Mouse (Mus musculus) thymus, postnatal 4 days (tissue): ENCODE measurements around the gene Cd300lg.

Experiments
- DNase-seq: peaks from one replicate; pipeline ENCODE4 v3.0.0; 2021

The Cd300lg gene

DNA sequence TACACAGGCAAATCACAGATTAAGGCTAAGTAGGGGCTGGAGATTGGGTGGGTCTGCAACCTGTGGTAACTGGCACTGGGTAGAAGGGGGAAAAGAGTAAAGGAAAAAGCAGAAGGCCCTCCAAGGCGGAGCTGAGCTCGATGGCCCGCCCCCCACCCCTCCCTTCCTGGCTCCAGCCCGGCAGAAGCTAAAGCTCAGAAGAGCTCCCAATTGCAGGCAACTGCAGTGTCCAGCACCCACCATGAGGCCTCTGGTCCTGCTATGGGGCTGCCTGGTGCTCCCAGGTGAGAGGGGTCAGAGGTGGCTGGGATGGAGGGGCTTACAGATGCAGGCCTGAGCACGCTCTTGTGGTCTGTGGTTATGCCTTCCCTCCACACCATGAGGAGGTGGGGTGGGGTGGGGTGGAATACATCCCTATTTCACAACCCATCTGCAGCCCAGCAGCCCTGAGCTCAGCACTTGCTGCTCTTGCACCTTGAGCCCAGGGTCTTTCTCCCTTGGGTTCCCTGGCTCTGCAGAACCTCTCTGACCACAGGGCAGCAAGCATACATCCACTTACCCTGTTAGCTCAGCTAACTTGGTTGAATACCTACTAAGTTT lies at the start of gene Cd300lg:
Gene Cd300lg (plus strand): TSS at position 160 of the 600 bp plus-strand sequence.
- no peak for DNase-seq

DNA sequence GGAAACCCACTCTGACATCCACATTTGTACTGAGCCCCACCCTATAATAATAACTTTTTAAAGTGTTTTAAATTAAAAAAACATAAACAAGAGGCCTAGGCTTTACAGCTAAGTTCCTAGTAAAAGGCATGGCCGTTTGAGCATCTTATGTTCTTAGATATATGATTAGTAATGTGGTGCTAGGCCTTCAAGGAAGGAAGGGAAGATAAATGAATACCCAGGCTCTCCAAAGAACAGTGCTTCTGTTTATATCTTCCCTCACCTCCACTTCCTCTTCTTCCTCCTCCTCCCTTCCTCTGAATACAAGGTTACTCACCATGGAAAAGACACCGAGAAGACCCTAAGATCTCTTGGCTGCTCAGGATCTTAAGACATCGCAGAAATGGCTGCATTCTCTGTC lies 49.5 kb upstream of the Cd300lg start:
- DNase-seq = no peak

DNA sequence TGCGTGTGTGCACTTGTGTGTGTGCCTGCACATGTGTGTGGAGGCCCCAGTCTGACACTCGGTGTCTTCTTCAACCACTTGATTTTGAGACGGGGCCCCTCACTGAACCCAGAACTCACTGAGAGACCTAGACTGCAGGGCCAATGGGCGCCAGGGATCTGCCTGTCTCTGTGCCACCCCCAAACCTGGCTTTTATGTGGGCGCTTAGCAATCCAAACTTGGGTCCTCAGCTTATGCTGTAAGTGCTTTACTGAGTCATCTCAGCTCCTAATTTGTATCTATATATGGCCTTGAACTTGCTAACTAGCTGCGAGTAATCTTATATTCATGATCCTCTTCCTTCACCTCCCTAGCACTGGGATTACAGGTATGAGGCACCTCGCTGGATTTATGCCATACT lies 48.9 kb upstream of the Cd300lg start:
- DNase-seq = no peak

DNA sequence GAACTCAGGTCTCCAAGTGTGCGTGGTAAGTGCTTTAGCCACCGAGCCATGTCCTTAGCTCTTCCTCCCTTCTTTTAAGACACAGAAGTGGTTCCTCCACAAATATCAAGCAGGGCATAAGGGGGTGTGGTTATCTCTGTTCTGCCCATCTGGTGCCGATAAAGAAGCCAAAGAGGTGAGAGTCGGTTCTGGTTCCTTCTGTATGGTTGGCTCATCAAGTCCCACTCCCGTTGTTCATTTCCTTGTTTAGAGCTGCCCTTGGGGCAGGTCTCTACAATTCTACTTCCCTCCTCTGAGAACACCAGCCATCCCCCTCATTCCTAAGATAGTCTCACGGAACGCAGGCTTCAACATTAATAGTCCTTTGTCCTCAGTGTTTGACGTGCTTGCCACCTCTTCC lies 47.2 kb upstream of the Cd300lg start:
- no peak for DNase-seq

DNA sequence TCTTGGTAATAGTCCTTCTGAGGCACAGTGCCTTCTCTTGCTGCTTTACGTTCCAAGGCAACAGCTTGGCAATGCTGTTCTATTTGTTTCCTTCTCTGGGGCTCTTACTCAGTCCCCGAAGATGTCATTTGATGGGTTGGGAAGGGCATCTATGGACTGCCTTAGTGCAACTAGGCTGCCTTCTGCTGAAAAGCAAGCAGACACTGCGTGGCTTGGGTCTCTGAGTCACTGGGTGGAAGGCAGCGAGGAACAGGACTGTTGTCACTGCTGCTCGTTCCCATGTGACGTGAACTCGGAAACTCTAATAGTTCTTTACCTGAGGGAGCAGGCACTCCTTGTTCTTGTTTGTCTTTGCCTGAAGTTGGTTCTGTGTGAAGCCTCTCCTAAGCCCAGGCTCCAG lies 45.4 kb upstream of the Cd300lg start:
- no peak for DNase-seq

DNA sequence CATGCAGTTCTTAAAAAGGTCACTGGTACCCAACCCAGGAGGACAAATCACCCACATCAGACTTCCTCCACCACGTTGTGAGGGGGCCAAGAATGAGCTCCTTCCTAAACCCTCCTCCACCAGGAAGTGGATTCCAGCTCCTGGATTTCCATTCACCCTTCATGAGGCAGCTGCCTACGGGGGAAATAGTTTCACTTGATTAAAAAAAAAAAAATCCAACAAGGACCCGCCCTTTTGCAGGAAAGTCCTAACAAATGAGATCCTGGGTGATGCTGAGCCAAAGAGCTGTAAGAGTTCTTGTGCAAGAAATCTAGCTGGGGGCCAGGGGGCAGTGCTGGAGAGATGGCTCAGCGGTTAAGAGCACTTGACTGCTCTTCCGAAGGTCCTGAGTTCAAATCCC lies 43.1 kb upstream of the Cd300lg start:
- no peak for DNase-seq

DNA sequence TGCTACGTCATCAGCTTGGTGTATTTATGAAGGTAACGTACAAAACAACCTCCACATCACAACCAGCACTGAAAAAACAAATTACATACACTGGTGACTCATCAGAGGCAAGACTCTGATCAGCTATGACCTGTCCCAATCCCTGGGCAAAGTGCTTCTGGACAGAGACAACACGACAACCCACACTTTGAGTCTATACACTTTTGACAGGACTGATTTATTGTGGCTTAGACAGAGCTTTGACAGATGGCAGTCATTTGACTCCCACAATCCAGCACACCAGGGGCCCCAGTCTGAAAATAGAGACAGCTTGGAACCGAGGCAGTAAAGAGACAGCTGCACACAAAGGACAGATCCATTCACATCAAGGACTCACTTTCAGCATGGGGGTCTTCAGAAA lies 41.8 kb upstream of the Cd300lg start:
- no peak for DNase-seq

DNA sequence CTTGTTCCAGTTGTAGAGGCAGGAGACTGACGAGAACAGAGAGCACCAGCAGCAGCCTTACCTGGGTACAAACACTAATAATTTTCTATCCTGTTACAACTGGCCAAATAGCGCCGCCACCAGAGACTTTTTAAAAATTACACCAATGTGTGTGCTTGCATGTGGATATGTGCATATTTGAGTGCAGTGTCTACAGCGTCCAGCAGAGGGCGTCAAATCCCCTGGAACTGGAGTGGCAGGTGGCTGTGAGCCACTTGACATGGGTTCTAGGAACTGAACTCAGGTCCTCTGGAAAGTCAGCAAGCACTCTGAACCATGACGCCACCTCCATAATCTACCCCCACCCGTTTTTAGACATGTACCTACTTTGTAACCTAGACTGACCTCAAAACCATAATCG lies 37.1 kb upstream of the Cd300lg start:
- no peak for DNase-seq

DNA sequence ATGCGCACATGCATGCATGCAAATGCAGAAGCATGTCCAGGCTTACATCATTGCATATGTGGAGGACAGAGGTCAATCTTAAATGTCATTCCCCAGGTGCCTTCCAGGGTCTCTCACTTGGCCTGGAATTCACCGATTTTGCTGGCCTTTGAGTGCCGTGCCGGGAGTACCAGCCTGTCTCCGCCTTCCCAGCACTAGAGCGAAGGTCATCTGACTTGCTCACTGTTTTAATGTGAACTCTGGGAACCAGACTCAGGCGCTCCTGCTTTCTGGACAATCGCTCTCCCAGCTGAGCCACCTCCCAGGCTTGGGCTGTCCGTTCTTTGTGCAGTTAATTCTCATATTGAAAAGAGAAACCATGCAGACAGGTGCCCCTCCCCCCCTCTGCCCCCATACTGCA lies 35.0 kb upstream of the Cd300lg start:
- DNase-seq = no peak

DNA sequence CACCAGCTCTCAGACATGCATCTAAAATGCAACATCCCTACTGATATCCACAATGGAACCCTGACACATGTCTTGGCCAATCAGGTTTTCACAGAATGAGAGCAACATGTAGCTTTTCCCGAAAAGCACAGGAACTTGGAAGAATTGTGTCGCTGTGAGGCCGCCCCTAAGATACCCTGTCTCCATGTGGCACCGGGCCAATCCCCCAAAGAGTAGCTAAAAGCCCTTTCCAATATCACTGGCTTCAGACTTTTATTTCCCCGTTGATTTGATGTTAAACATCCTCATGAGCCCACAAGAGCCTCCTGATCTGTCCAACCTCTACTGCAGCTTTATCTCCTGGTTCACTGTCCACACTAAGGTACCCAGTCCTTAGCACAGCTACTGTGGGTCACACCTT lies 34.6 kb upstream of the Cd300lg start:
- DNase-seq = no peak

DNA sequence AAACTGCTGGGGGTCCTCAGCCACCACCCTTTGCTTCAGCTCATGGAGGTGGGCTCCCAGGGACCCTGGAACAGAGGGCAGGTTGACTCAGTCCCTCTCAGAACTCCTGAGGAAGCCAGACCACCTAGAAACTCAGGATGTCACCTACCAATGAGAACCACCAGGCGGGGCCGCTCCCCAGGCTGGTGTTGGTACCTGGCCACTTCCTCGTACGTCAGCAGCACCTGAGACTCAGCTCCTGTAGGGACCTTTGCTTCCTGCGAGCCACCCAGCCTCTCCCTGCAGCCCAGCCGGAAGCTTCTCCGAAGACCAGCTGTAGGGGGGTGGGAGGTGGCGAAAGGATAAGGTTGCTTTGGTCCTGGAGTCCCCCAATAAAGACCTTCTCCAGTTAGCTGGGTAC lies 32.9 kb upstream of the Cd300lg start:
- DNase-seq = no peak

DNA sequence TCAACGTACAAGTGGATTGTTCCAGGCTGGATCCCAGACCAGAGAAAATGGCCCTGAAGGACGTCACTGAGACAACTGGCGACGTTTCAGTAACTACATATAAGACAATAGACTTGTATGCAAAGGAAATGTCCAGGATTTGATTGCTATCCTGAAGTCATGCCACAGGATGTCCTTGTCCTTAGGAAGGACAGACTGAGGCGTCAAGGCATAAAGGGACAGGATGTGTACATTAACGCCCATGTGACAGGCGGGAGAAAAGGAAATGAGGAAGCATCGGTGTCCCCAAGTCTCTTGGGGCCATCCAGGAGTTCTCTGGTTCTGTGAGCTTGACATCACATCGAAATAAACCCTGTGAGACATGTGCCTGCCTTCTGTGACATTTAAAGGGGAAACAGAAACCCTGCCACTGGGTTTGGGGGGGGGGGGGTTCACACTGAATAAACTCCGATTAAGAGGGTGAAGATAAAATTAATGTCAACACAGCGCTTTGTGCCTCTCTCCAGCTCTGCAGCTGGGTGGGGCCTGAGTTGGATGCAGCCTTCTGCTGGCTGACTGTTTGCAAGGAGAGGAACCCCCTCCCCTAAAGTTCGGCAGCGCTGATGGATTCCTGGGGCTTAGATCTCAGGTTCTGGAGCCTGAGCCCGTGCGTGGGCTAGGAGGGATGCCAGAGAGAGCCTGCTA lies 32.2 kb upstream of the Cd300lg start:
- DNase-seq = no peak

DNA sequence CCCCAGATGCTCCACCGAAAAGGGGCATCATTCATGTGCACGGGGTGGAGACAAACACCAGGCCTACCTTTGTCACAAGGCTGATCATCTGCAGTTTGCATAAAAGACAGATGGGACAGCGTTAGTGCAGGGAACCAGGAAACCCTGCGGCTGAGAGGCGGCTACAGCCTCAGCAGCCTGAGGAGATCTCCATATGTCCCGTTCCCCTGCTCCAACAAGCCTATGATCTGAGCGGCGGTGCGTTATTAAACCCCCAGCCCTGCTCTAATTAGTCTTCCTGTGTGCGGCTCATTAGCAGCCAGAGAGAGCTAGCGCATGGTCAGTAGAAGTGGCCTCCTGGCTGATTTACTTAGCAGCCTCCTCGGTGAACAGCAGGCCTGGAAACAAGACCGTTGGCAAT lies 31.2 kb upstream of the Cd300lg start:
- no peak for DNase-seq

DNA sequence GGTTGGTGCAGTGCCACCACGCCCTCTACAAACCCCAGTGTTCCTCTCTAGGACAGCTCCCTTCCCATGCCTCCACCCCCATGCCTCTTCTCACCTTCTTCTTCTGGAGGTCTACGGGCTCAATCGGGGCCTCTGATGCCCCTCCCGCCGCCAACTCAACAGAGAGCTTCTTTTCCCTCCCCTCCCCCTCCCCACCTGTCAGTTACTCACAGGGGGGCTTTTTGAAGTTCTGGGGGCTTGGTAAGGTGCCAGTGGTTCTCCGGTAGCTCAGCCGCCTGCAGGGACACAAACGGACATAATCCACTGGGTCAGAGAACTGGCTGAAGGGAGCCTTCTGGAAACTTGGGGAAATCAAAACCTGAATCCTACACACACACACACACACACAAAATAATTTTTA lies 29.8 kb upstream of the Cd300lg start:
- DNase-seq = no peak

DNA sequence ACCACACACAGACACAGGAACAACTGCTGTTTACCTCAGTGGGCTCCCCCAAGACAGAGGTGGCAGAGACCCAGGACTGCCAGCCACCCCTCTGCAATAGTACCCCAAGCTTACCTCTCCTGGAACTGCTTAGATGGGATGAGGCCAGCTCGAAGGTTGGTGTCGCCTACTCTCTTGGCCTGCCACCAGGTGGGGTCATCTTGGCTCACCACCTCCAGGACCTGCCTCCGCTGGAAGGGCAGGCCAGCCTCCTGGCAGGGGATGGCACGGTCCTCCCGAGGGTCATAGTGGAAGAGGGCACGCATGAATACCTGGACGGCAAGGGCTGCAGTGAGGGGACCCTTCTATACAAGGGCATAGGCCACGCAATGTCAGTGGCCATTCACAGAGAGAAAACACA lies 28.1 kb upstream of the Cd300lg start:
- no peak for DNase-seq

DNA sequence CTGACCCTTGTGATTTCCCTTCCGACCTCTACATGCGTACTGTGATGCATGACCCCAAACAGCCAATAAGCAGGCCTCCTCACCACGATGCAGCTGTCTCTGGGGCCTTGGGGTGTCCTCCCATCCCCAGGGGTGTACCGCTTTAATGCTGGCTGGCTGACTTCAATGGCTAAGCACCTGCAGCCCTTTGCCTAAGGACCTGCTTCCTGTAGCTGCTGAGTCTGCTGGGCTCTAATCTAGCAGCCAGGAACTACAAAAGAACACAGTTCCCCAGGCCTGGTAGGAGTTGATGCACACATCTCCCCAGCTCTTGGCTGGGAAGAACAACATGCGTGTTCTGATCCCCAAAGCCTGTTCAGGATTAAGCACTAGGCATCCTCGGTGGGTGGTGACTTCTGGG lies 25.8 kb upstream of the Cd300lg start:
- DNase-seq = peak; percentile 16

DNA sequence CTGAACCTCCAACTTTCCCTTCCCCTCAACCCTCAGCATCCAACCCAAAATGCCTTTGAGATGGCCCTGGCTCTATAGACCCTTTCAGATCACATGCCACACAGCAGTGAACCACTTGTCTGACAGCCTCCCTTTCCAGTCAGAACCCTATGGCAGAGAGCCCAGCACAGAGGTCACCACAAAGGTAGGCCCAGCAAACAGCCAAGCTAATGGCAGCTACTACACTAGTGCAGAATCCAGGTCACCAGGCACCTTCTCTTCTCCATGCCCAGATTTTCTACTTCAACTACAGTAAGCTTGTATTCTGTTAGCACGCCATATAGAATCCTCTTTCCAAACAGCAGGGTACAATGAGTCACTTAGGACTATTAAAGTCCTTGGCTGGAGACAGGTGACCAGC lies 25.2 kb upstream of the Cd300lg start:
- DNase-seq = no peak

DNA sequence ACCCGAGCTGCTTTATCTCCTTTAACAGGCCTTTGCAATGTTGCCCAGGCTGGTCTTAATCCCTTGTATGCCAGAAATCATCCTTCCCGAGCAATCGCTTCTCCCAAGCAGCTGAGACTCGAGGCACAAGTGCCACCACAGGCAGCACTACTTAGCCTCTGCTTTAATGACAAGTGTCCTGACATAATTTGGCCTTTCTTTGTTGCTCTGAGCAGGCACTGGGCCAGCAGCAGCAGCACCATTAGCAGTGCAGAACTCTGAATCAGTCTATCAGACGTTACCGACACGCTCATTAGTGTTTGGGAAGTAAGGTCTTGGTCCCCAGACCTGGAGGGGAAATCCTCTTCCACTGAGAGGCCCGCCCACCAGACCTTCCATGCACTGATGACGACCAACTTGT lies 21.6 kb upstream of the Cd300lg start:
- DNase-seq = no peak

DNA sequence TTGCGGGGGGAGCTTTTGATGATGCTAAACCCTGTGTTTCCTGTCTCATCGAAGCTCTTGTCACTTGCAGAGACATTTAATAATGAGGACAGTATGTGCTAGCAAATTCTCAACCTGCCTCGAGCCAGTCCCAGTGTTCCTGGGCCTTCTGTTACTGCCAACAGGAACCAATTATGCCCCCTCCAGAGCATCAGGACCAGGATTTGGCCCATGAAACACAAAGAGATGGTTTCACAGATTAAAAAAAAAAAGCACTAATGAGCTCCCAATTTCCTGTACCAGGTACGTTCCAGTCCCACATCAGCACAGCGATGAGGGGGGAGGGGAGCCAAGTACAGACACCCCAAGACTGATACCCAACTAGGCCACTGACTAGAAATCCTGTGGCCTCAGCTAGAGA lies 20.1 kb upstream of the Cd300lg start:
- no peak for DNase-seq

DNA sequence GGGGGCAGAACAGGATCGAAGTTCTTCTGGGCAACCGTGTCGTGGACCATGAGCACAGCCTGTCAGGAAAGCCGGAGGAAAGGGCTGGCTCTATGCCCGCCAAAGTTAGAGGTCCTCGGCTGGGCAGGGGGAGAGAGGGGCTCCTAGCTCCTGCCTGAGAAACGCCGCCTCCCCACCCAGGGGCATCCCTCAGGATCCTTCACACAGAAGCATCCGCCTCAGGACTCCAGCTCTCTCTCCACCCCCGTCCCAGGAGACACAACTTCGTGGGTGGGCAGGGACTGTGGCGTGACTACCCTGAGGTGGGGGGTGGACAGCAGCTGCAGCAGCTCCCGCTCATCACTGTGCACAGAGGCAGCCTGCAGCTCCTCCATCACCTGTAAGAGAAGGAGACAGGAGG lies 17.9 kb upstream of the Cd300lg start:
- DNase-seq = no peak

DNA sequence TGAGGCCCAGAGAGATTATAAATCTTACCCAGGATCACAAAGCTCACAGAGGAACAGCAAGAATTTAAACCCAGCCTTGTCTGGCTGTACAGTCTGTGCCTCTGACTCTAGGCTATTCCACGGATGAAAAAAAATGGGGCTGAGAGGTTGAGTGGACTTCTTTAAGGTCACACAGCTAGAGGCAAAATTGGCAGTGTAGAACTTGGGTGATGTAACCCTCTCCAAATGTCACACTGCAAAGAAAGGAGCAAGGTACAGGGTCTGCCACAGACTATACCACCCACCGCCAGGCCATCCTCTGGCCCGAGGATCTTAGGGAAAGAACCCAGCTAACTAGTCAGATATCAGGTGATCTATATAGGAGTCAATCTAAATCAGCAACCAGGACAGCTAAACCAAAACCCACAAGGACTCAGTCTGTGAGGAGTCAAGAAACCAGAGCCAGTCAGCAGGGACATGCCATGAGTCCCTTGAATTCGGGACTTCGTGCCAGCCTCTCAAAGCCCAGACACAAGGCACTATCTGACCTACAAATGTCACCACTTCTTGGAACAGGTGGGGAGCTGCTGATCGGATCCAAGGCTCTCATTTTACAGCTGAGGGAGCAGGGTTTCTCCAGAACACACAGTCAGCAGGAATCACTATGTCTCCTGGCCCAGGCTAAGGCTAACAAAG lies 17.1 kb upstream of the Cd300lg start:
- no peak for DNase-seq

DNA sequence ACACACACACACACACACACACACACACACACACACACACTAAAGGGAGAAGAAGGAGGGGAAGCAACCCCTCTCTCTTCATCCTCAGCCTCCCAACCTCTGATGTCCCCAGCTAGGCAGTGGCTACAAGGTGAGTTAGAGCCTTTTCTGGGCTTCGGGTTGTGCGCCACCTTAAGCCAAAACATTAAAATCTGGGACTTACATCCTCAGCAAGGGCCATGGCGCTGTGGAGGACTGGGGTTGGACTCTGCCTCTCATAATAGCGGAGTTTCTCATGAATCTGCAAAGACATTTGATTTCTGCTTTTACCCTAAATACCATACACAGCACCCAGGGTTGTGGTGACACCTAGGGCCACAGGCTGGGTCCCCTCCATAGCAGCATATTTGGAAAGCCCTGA lies 16.4 kb upstream of the Cd300lg start:
- DNase-seq = no peak

DNA sequence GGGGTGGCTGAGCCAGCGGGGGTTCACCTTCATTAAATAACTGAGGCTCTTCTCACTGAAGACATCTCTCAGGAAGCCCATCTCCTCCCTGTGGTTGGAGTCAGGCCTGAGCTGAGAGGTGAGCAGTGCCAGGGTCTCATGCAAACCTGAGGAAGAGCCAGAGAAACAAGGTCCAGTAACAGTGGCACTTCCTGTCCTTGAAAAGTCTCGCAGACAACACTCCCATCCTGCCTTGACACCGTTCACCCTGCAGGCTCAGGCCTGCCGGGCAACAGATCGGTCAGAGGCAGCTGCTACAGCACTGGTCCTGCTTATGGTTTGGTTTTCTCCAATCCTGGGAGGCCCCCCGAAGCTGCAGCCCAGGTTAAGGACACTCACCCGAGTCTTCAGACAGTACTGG lies 16.0 kb upstream of the Cd300lg start:
- DNase-seq = no peak

DNA sequence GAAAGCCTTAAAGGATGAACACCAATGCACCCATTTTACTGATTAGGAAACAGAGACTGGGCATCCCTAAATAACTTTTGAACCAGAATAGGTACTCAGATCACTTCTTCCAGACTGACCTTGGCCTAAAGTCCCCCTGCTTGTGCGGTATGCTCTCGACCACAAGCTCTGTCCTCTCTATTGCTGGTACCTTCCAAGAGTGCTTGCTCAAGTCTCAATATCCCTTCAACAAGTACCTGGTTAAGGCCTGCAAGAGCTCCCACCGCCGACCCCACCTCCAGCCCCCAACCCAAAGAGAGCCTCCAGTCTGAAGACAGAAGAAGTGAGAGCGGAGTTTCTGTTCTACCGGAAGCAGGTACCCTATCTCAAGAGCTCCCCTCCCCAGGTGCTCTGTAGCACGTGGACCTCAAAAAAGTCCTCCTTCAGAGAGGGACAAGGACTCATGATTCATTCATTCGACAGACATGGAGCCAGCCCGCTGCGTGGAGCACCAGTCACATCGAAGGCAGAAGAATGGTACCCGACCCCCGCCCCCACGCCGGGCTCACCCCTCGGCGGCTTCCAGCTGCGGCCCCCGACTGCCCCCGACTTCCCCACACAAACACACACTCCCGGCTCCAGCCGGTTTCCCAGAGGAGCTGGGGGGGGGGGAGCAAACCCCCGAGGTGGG lies 15.2 kb upstream of the Cd300lg start:
- peak; percentile 30 for DNase-seq
